Mouse (Mus musculus) stomach, embryonic 16.5 days (tissue): Measurements from ENCODE around the gene Ptch2. TPM values are rescaled to one million over a fixed set of nuclear protein-coding genes. Genes with fewer than 3 reads are reported as not detected.
A peak's percentile ranks its signal among the peaks of the same experiment; 100 is the strongest.

Source experiments
- ATAC-seq: fragments of 200-750 bp; cut with Nextera tagmentation; 2 replicates; pipeline ENCODE4 v1.8.0; 2017; ENCODE audit warnings: moderate number of reproducible peaks, moderate TSS enrichment; ENCODE audit not compliant: insufficient read depth, low FRiP score
- H3K27ac ChIP-seq: fragments of 300-500 bp; sonication (generic); 2 replicates; pipeline ENCODE4 v1.5.1; 2014; ENCODE audit warnings: low read length
- H3K27me3 ChIP-seq: fragments of 300-500 bp; sonication (generic); 2 replicates; pipeline ENCODE4 v1.6.1; 2014; ENCODE audit warnings: low read length, control low read depth, mixed read lengths; ENCODE audit not compliant: control insufficient read depth, insufficient read depth
- H3K36me3 ChIP-seq: fragments of 300-500 bp; sonication (generic); 2 replicates; pipeline ENCODE4 v1.6.1; 2014; ENCODE audit warnings: low read length; ENCODE audit not compliant: control insufficient read depth, insufficient read depth
- H3K4me1 ChIP-seq: fragments of 300-500 bp; sonication (generic); 2 replicates; pipeline ENCODE4 v1.6.1; 2014; ENCODE audit warnings: low read length, control low read depth, mixed read lengths; ENCODE audit not compliant: control insufficient read depth, insufficient read depth
- H3K4me2 ChIP-seq: fragments of 300-500 bp; sonication (generic); 2 replicates; pipeline ENCODE4 v1.6.1; 2014; ENCODE audit warnings: low read depth, low read length, mixed read lengths
- H3K4me3 ChIP-seq: fragments of 300-500 bp; sonication (generic); replicated peaks from 2 replicates; pipeline ENCODE4 v1.5.1; 2014; ENCODE audit warnings: mild to moderate bottlenecking, low read length
- H3K9ac ChIP-seq: fragments of 300-500 bp; sonication (generic); 2 replicates; pipeline ENCODE4 v1.6.1; 2014; ENCODE audit warnings: low read length
- H3K9me3 ChIP-seq: fragments of 300-500 bp; sonication (generic); replicated peaks from 2 replicates; pipeline ENCODE4 v1.6.1; 2016; ENCODE audit warnings: low read length, control low read depth; ENCODE audit not compliant: control insufficient read depth
- WGBS: fragments of 180-500 bp; shearing (Covaris S2); extraction: QIAGEN DNeasy Blood & Tissue Kit; methylation state at CpG from one replicate; pipeline ENCODE4 v1.1.7; 2014; 5-methylcytosine and 5-hydroxymethylcytosine counted together
- polyA plus RNA-seq: library from polyadenylated mRNA; unstranded; fragments of >200 nt; fragmentation: Nextera tagmentation; extraction: Ambion mirVana; gene quantifications from 2 replicates; pipeline ENCODE4 v1.2.1, GENCODE M21; 2015

Ptch2 gene
- polyA plus RNA-seq, 1 experiment from 2014 or later = 7.0 TPM

DNA sequence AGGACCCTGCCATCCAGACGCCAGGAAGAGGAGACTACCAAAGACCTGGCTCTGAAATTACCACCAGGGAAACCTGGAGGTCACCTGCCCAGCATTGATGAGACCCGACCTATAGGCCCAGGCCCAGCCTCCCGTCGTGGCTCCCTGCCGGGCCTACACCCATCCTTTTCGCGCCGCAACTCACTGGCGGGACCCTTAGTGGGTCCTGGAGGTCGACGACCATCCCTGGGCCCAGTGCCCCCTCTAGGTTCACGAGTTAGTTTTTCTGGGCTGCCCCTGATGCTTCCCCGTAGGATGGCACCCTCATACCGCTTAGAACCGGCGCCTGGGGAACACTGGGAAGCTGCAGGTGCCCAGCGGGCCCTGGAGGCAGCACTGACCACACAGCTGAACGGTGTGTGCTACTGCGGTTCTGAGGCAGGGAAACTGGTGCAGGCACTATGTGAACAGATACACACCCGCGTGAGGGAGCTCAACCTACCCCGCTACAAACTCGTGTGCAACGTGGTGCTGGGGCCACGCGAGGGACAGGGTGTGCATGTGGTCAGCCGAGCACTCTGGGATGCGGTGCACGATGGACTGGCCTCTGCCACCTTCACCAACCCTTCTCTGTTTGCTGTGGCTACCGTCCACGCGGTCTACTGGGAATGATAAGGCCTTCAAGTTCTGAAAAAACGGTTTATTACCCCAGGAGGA lies 32.3 kb downstream of the Ptch2 start:
- H3K36me3 ChIP-seq = peaks cover 7% of the 10 kb centered on the region; the same call in 1 of the 2 replicates
- H3K4me3 ChIP-seq = no peak overlapping the region
- H3K9me3 ChIP-seq = no peaks in the 10 kb centered on the region
- H3K9ac ChIP-seq = no peak overlapping the region
- no peak overlapping the region for H3K4me2 ChIP-seq
- 88% methylated on average over 33 of the region's 33 CpGs for WGBS
- 0 out of 2 replicates have a peak, but pooled peaks cover 4% of the 10 kb centered on the region for H3K27me3 ChIP-seq
- no peak for ATAC-seq
- no peak overlapping the region for H3K27ac ChIP-seq
- peaks cover 27% of the 10 kb centered on the region for H3K4me1 ChIP-seq

DNA sequence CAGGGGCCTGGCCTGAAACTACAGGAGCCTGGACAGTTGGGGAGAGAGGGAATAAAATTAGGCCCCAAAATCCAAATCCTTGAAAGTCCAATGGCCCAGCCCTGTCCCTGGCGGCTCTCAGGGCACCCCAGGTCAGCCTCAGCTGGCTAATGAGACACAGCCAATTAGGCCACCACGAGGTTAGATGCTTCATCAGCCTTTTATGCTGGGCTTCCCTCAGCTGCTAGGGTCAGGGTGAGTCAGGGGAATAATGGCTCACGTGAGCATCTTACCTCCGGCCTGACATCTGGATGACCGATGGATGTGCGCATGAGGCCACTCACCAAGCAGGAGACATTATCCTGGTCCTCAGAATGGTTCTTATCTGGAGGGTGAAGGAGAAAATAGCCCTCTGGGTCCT lies 34.9 kb downstream of the Ptch2 start:
- Histone ChIP-seq H3K4me3 (no peak overlapping the region), H3K36me3 (peaks cover 7% of the 10 kb centered on the region; the same call in 1 of the 2 replicates), H3K4me2 (no peak overlapping the region), H3K4me1 (peaks cover 21% of the 10 kb centered on the region), H3K9ac (no peak overlapping the region), H3K27me3 (0 out of 2 replicates have a peak, but pooled peaks cover 4% of the 10 kb centered on the region), H3K27ac (no peak overlapping the region), H3K9me3 (no peaks in the 10 kb centered on the region)
- no peak for ATAC-seq
- WGBS = 78% methylated on average over 6 of the region's 6 CpGs

DNA sequence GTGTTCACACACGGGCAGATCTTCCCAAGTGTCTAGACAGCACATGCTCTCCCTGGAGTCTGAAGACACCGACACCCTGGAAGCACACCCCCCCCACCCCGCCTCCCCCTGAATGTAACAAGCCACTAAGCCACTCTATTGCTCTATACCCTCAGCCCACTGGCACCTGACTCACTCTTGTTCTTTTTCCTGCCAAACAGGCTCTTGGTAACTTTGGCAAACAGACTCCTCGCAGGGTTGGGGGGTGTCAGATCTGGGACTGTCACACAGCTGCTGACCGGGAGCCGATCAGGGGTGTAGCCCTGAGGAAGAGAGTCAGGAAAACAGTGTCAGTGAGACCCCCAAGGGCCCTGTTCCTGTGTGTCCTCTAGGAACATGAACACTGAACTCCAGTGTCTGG lies 35.3 kb downstream of the Ptch2 start:
- 69% methylated on average over 6 of the region's 6 CpGs for WGBS
- H3K9me3 ChIP-seq = no peaks in the 10 kb centered on the region
- no peak overlapping the region for H3K4me2 ChIP-seq
- H3K4me3 ChIP-seq = no peak overlapping the region
- no peak for ATAC-seq
- 0 out of 2 replicates have a peak, but pooled peaks cover 4% of the 10 kb centered on the region for H3K27me3 ChIP-seq
- no peak overlapping the region for H3K27ac ChIP-seq
- peaks cover 17% of the 10 kb centered on the region for H3K4me1 ChIP-seq
- no peak overlapping the region for H3K9ac ChIP-seq
- H3K36me3 ChIP-seq = peaks cover 7% of the 10 kb centered on the region; the same call in 1 of the 2 replicates

DNA sequence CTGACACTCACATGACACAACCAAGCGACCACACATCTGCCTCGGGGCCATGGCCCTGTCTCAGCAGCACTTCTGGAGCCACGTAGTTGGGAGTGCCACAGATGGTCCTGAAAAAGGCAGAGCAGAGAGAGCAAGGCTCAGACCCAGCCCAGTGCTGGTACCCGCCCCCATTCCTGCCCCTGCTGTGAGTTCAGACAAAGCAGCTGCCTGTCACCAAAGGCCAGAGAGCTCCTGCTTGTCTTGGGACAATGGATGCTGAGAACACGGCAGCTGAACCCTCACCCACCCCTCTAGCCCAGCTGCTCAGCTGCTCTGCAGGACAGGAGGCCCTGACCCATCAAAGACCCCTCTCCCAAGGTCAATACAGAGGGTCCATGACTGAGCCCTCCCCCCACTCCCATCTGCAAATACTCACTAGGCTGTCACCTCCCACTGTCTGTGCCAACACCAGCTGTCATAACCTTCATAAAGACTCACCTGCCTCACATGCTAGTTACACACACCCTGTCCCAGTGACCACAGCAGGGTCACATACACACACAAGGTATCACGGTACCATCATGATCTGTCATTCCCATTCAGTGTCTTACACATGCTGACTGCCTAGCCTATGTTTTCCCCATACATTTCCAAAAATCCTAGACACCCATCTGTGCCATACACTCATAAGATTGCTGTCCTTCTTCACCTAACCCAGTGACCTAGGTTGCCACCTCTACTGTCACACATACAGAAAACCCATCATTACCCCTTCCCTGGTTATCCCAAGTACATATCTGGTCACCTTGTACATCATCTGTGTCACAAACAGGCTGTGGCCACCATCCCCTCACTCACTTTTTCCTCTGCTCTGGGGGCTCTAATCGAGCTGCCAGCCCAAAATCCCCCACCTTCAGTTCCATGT lies 36.3 kb downstream of the Ptch2 start:
- Histone ChIP-seq H3K4me3 (peak overlapping the region; percentile 61), H3K9me3 (no peaks in the 10 kb centered on the region), H3K36me3 (peaks cover 7% of the 10 kb centered on the region; the same call in 1 of the 2 replicates), H3K9ac (peak overlapping the region; percentile 91; the same call in 1 of the 2 replicates), H3K4me1 (peaks cover 13% of the 10 kb centered on the region), H3K27ac (no peak overlapping the region), H3K4me2 (peak overlapping the region; percentile 93), H3K27me3 (0 out of 2 replicates have a peak, but pooled peaks cover 4% of the 10 kb centered on the region)
- no peak for ATAC-seq
- 40% methylated on average over 7 of the region's 7 CpGs for WGBS

DNA sequence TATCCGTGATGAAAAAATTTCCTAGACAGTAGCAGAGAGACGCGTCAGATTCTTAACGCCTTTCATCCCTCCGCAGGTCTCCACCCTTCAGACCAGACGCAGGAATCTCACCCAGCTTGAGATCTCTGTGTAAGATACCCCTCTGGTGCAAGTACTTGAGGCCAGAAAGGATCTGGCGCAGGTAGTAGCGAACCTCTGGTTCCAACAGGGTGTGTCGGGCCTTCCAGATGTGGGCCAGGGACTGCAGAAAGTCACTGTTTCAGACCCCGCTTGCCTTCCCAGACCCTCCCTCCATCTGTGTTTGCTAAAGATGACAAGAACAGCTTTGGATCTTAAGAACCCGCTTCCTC lies 36.9 kb downstream of the Ptch2 start:
- H3K27me3 ChIP-seq = 0 out of 2 replicates have a peak, but pooled peaks cover 4% of the 10 kb centered on the region

GRCm38 (mm10) chr4:117133366-117133796 lies 37.5 kb downstream of the Ptch2 start:
- Histone ChIP-seq H3K4me2 (peak overlapping the region; percentile 93), H3K27ac (no peak overlapping the region), H3K4me3 (peak overlapping the region; percentile 61), H3K9me3 (no peaks in the 10 kb centered on the region), H3K36me3 (peaks cover 5% of the 10 kb centered on the region; the same call in 1 of the 2 replicates), H3K4me1 (peaks cover 13% of the 10 kb centered on the region), H3K27me3 (0 out of 2 replicates have a peak, but pooled peaks cover 4% of the 10 kb centered on the region), H3K9ac (peak overlapping the region; percentile 91)
- peak; percentile 0; the same call in 1 of the 2 replicates for ATAC-seq
- WGBS = under 1% methylated on average over 42 of the region's 42 CpGs

More for the DNA sequence above, 36.9 kb downstream of the Ptch2 start:
- no peaks in the 10 kb centered on the region for H3K9me3 ChIP-seq
- 25% methylated on average over 11 of the region's 11 CpGs for WGBS
- H3K27ac ChIP-seq = no peak overlapping the region
- H3K4me1 ChIP-seq = peaks cover 13% of the 10 kb centered on the region
- no peak for ATAC-seq
- peaks cover 7% of the 10 kb centered on the region; the same call in 1 of the 2 replicates for H3K36me3 ChIP-seq
- H3K4me2 ChIP-seq = peak overlapping the region; percentile 93
- H3K4me3 ChIP-seq = peak overlapping the region; percentile 61
- peak overlapping the region; percentile 91 for H3K9ac ChIP-seq

DNA sequence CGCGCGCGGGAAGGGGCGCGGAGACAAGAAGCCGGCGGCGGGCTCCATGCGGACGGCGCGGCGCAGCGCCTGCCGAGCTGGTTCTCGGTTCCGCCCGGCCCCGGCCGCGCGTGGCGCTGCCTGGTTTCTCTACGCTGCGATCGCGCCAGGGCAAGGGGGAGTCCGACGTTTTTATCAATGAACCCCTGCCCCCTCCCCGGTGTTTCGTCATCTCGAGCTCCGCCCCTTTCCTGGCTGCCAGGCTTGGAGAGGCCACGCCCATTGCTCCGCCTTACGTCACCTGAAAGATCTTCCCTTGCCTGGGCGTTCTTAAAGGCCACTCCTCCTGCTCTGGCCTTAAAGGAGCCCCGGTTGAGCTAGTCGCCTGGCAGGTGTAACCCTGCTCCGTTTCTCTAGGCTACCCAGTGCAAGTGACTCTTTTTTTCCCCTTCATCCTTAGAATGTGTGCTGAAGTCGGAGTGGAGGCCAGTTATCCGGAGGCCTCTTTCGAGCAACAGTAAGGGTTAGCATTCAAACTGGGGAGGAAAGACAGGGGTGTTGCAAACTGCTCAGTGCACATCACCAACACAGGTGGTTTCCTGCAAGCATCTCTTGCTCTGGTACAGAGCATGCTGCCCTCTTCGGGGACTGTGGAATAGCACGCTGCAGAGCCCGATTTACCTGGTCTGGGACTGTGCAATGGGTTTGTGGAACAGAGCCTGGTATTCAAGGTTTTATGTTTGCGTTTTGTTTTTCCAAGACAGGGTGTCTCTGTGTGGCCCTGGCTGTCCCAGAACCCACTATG lies 38.1 kb downstream of the Ptch2 start, which contains the start of gene Plk3:
Gene Plk3 (minus strand): TSS at position 147 of the 784 bp plus-strand sequence.
- Histone ChIP-seq H3K4me3 (peak within 1 kb of the TSS; percentile 61), H3K27me3 (0 out of 2 replicates have a peak, but pooled peaks cover 4% of the 10 kb centered on the region), H3K27ac (peak within 1 kb of the TSS; percentile 26; the same call in 1 of the 2 replicates), H3K36me3 (no peaks in the 10 kb centered on the region), H3K4me1 (peaks cover 13% of the 10 kb centered on the region), H3K9me3 (no peaks in the 10 kb centered on the region), H3K4me2 (peak within 1 kb of the TSS; percentile 93), H3K9ac (peak within 1 kb of the TSS; percentile 91)
- peak; percentile 91 for ATAC-seq
- 2% methylated on average over 48 of the region's 48 CpGs for WGBS

GRCm38 (mm10) chr4:117134601-117134995 lies 38.7 kb downstream of the Ptch2 start:
- whole genome bisulfite sequencing = 26% methylated on average over 2 of the region's 2 CpGs
- H3K36me3 ChIP-seq = no peaks in the 10 kb centered on the region
- H3K27ac ChIP-seq = no peak overlapping the region
- no peaks in the 10 kb centered on the region for H3K9me3 ChIP-seq
- 0 out of 2 replicates have a peak, but pooled peaks cover 4% of the 10 kb centered on the region for H3K27me3 ChIP-seq
- H3K9ac ChIP-seq = peak overlapping the region; percentile 61
- no peak for ATAC-seq
- no peak overlapping the region for H3K4me2 ChIP-seq
- no peak overlapping the region for H3K4me3 ChIP-seq
- peaks cover 13% of the 10 kb centered on the region for H3K4me1 ChIP-seq
